Mouse (Mus musculus): Measurements from ENCODE around the gene Ctnnbip1. TPM values are rescaled to one million over a fixed set of nuclear protein-coding genes. Genes with fewer than 3 reads are reported as not detected.

The Ctnnbip1 gene
- polyA plus RNA-seq, 1 experiment, result 0.18 TPM

- TF ChIP-seq TAL1 (IDR thresholded peaks at IDR 0.05; ENCODE audit: low read length) (no peak), GATA1 (IDR thresholded peaks at IDR 0.05; ENCODE audit: low read length) (no peak)
These were observed 96.8 kb downstream of the Ctnnbip1 start for GRCm38 (mm10) chr4:149614869-149615268.

More at GRCm38 (mm10) chr4:149614869-149615268, 96.8 kb downstream of the Ctnnbip1 start:
- H3K4me3 ChIP-seq (replicated peaks), result no peak overlapping the region
- no peaks in the 10 kb centered on the region for H3K4me1 ChIP-seq (ENCODE audit: control insufficient read depth)
- no peaks in the 10 kb centered on the region for H3K36me3 ChIP-seq (ENCODE audit: control insufficient read depth)
- H3K27me3 ChIP-seq (ENCODE audit: control insufficient read depth), result no peaks in the 10 kb centered on the region
- peaks cover 5% of the 10 kb centered on the region; the same call in 1 of the 2 replicates for H3K9me3 ChIP-seq (ENCODE audit: control insufficient read depth, low read length)

Other genes starting within 250 kb of the Ctnnbip1 start
- 0.02 TPM in 1 of 2 replicates, not detected in the other for gene Kif1b, start 210.5 kb upstream of the Ctnnbip1 start, polyA plus RNA-seq (2012)
- 14.2 and 15.0 TPM in 2 replicates for gene Ube4b, start 91.5 kb upstream of the Ctnnbip1 start, polyA plus RNA-seq (2012)
- gene Rbp7, start 63.3 kb upstream of the Ctnnbip1 start, polyA plus RNA-seq (2012), result not detected in 2 replicates
- not detected in 2 replicates for gene Tmem274, start 40.9 kb upstream of the Ctnnbip1 start, polyA plus RNA-seq (2012)
- 0.10 and 0.17 TPM in 2 replicates for gene Nmnat1, start 33.0 kb upstream of the Ctnnbip1 start, polyA plus RNA-seq (2012)
- gene Lzic, start 33.0 kb upstream of the Ctnnbip1 start, polyA plus RNA-seq (2012), result 0.29 and 0.58 TPM in 2 replicates
- 0.05 and 0.08 TPM in 2 replicates for gene Clstn1, start 68.2 kb downstream of the Ctnnbip1 start, polyA plus RNA-seq (2012)
- 0.13 and 0.31 TPM in 2 replicates for gene Pik3cd, start 184.3 kb downstream of the Ctnnbip1 start, polyA plus RNA-seq (2012)
- 1.4 and 1.5 TPM in 2 replicates for gene Tmem201, start 219.8 kb downstream of the Ctnnbip1 start, polyA plus RNA-seq (2012)